Mouse (Mus musculus): ENCODE data around the gene H2-M5.

DNA sequence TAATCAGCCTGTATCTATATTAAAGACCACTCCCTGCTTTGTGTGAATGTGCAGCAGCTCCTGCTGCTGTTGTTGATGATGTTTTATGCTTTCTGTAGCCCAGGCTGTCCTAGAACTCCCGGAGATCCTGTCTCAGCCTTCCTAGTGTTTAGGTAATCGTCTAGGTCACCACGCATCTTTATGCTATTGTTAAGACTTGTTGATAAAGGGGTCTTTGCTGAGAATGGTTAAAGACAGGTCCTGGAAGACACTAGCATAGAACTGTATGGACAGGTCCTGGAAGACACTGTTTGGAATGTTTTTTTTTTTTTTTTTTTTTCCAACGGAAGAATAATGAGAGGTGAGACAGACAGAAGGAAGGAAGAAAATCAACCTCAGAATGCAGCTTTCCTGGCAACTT lies 14.0 kb upstream of the H2-M5 start:
- TF ChIP-seq CTCF (IDR thresholded peaks at IDR 0.05; ENCODE audit: low read depth, low read length) (no peak), POLR2AphosphoS5 (IDR thresholded peaks at IDR 0.05; ENCODE audit: insufficient replicate concordance, low read depth, low read length) (no peak)
